Mouse (Mus musculus) CD4-positive, CD25-positive, alpha-beta regulatory T cell (primary cell): Measurements from ENCODE around the gene Mnt. TPM values are rescaled to one million over a fixed set of nuclear protein-coding genes. Genes with fewer than 3 reads are reported as not detected.

Source experiments
- polyA plus RNA-seq: library from polyadenylated mRNA; unstranded; fragments of 100-300 nt; shearing (Covaris generic); gene quantifications from one replicate; pipeline ENCODE4 v1.2.1, GENCODE M21; 2017

Gene Mnt
- polyA plus RNA-seq: 10.3 TPM

DNA sequence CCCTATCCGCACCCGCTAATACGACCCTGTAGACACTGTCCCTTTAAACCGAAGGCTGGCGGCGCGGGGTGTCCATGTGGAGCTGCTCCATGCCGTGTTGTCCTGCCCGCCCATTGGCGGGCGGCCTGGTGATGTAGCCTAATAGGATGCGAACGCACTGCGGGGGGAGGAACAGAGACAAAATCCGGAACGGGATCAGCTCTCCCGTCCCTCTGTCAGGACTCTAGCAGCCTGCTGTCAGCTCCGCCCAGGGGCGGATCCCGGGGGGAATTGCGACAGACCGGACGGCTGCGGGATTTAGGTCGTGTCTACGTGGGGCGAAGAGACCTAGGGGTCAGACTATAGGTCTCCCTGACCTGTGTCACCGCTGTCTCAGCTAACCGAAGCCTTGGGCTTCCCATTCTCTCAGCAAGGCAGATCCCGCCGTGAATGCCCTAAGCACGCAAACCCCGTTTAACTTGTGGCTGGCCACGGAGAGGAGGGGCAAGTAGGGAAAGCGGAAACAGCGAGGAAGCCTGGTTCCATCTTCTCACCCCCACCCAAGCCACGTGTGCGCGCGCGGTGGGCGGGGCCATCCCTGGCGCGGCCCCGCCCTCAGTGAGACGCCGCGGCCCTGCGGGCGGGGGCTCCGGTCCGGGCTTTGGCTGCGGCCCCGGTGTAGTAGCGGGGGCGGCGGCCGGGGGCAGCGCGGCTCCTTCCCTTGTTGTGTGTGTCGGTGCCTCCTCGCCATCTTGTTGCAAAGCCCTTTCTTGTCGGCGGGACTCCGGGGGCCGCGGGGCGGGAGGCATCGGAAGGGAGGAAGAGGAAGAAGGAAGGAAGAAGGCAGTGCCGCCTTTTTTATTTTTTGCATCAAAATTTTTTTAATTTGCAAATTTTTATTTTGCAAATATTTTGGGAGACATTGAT, at the start of gene Mnt:
TSS of gene Mnt (plus strand) at position 665 of the 906 bp plus-strand sequence.

Other genes with a start within 250 kb of the Mnt start
- 2.1 TPM for gene Rap1gap2, start 220.0 kb upstream of the Mnt start, polyA plus RNA-seq
- not detected for gene Ccdc92b, start 211.3 kb upstream of the Mnt start, polyA plus RNA-seq
- 33.4 TPM for gene Cluh, start 181.4 kb upstream of the Mnt start, polyA plus RNA-seq
- 82.8 TPM for gene Pafah1b1, start 106.2 kb upstream of the Mnt start, polyA plus RNA-seq
- 39.5 TPM for gene Mettl16, start 60.1 kb upstream of the Mnt start, polyA plus RNA-seq
- gene Sgsm2, start 66.1 kb downstream of the Mnt start, polyA plus RNA-seq: 4.8 TPM
- gene Tsr1, start 67.2 kb downstream of the Mnt start, polyA plus RNA-seq: 55.7 TPM
- gene Smg6, start 94.9 kb downstream of the Mnt start, polyA plus RNA-seq: 32.1 TPM
- 7.3 TPM for gene Srr, start 95.0 kb downstream of the Mnt start, polyA plus RNA-seq